Mouse (Mus musculus) layer of hippocampus, adult 18-20 months (tissue): ENCODE results near the gene Carm1. TPM values are rescaled to one million over a fixed set of nuclear protein-coding genes. Genes with fewer than 3 reads are reported as not detected.

Experiments
- DNase-seq, 2 experiments: peaks; one replicate each; pipeline ENCODE4 v3.0.0; 2022; ENCODE audit warnings: low spot score in 2 of 2
- total RNA-seq, 2 experiments: library from RNA; stranded (reverse); gene quantifications; 2 replicates each; pipeline ENCODE4 v1.2.3; 2021

Carm1 gene
- total RNA-seq, 2 experiments from 2014 or later, result 76.4 to 81.6 TPM

- DNase-seq, result no peak
Observed at GRCm38 (mm10) chr9:21574012-21574801, 27.5 kb downstream of the Carm1 start.

GRCm38 (mm10) chr9:21575253-21575652 is 28.6 kb downstream of the Carm1 start:
- no peak for DNase-seq

GRCm38 (mm10) chr9:21576286-21576685 is 29.6 kb downstream of the Carm1 start:
- no peak for DNase-seq

- DNase-seq, result no peak
Observed at GRCm38 (mm10) chr9:21578226-21578625, 31.5 kb downstream of the Carm1 start.

GRCm38 (mm10) chr9:21585401-21585800 is 38.7 kb downstream of the Carm1 start:
- DNase-seq, result no peak

- peak in 1 of 2 experiments; percentile 52 for DNase-seq
Observed at GRCm38 (mm10) chr9:21587678-21588349, 41.1 kb downstream of the Carm1 start.

GRCm38 (mm10) chr9:21588350-21588749 is 41.7 kb downstream of the Carm1 start:
- DNase-seq, result no peak

GRCm38 (mm10) chr9:21589538-21589937 is 42.8 kb downstream of the Carm1 start:
- DNase-seq, result no peak

- no peak for DNase-seq
Observed at GRCm38 (mm10) chr9:21591127-21591830, 44.6 kb downstream of the Carm1 start.

GRCm38 (mm10) chr9:21591831-21592702 is 45.4 kb downstream of the Carm1 start:
- DNase-seq, result no peak

- peak; percentile 90 to 97 for DNase-seq
Observed at GRCm38 (mm10) chr9:21592703-21593121, 46.0 kb downstream of the Carm1 start, which contains the start of the genes Timm29 and Yipf2. Timm29 (plus strand) TSS chr9:21592722. Yipf2 (minus strand) TSS chr9:21592828.

- DNase-seq, result peak; percentile 68 to 78
Observed at GRCm38 (mm10) chr9:21593122-21593721, 46.5 kb downstream of the Carm1 start.

- DNase-seq, result peak in 1 of 2 experiments; percentile 39
Observed at GRCm38 (mm10) chr9:21594350-21594749, 47.7 kb downstream of the Carm1 start.

GRCm38 (mm10) chr9:21594838-21595237 is 48.1 kb downstream of the Carm1 start:
- no peak for DNase-seq

GRCm38 (mm10) chr9:21598198-21598597 is 51.5 kb downstream of the Carm1 start:
- DNase-seq, result no peak

- no peak for DNase-seq
Observed at GRCm38 (mm10) chr9:21600186-21600585, 53.5 kb downstream of the Carm1 start.

GRCm38 (mm10) chr9:21601073-21601472 is 54.4 kb downstream of the Carm1 start:
- no peak for DNase-seq

- peak in 1 of 2 experiments; percentile 79 for DNase-seq
Observed at GRCm38 (mm10) chr9:21601722-21602399, 55.2 kb downstream of the Carm1 start.

- DNase-seq, result no peak
Observed at GRCm38 (mm10) chr9:21604119-21604518, 57.4 kb downstream of the Carm1 start.

- no peak for DNase-seq
Observed at GRCm38 (mm10) chr9:21605865-21606264, 59.2 kb downstream of the Carm1 start.
